Mouse (Mus musculus): ENCODE data around the gene Tmem179. TPM values are rescaled to one million over a fixed set of nuclear protein-coding genes. Genes with fewer than 3 reads are reported as not detected.

Tmem179 gene
- total RNA-seq (2021): 100 to 1,000 TPM; 119 to 130 TPM
- long read RNA-seq, experiment 1, transcript Tmem179-201 (4 exons, 2,380 nt): major isoform, 193 of 220 reads
- long read RNA-seq, experiment 1, partial matches to known transcripts: 1 of 220 reads
- long read RNA-seq, experiment 1, other reads (novel, unspliced or antisense): 26 of 220 reads
- long read RNA-seq, experiment 2, transcript Tmem179-201 (4 exons, 2,380 nt): major isoform, 248 of 285 reads
- long read RNA-seq, experiment 2, partial matches to known transcripts: 2 of 285 reads
- long read RNA-seq, experiment 2, other reads (novel, unspliced or antisense): 35 of 285 reads

DNA sequence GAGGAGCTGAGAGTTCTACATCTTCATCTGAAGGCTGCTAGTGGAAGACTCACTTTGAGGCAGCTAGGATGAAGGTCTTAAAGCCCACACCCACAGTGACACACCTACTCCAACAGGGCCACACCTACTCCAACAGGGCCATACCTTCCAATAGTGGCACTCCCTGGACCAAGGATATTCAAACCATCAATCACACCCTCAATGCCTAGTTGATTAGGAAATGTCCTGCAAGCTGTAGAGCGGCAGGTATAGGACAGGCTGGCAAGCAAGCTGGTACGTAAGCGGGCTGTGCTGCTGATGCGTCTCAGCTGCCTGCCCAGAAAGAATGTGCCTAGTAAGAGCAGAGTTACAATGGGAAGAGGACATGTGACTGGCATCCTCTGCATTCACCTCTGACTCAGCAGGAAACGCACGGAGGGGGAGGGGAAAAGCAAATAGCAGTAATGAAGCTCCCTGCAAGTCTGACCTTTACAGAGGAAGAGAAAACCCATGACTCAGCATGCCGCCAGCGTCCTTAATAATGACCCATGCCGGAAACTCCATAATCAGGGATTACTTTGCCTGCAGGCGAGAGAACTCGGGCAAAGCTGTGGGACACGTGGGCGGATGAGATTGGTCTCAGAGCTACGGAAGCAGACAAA is at the start of gene Tmem179:
TSS of gene Tmem179 (minus strand) at position 51 of the 641 bp plus-strand sequence.
- DNase-seq (ENCODE audit: low spot score in 2 of 2): no peak

DNA sequence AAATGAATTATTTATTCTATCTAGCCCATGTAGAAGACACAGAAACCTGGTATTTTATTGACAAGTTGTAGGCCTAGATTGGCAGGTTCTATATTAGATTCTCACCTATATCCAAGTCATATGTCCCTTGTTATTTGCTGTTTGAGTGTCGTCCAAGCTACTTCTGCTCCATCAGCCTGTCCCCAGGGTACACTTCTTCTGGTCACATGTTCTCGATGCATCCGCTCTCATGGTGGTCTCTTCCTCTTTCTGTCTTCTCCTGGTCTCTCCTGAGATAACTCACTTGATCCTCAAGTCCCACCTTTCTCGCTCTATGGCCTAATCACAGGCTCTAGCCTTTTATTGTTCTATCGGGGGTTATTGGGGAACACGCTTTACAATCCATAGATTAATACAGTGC is 46.5 kb upstream of the Tmem179 start:
- DNase-seq (ENCODE audit: low spot score in 2 of 2): no peak

DNA sequence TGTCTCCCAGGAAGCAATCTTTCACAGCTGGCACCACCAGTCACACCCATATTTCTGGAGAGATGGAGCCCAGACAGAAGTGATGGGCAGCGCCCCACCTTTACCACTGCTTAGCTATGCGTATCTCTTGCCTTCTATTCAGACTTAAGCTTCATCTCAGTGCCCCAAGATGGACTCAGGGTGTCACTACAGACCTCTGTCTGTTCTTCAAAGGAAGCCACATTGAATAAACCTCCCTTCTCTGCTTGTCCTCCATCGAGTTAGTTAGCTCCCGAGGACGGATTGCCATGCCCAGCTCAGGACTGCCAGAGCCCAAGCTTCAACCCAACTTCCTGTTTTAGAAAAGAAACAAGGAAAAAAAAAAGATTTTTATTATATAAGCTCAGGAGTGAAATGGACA is 45.9 kb upstream of the Tmem179 start:
- no peak for DNase-seq (ENCODE audit: low spot score in 2 of 2)

DNA sequence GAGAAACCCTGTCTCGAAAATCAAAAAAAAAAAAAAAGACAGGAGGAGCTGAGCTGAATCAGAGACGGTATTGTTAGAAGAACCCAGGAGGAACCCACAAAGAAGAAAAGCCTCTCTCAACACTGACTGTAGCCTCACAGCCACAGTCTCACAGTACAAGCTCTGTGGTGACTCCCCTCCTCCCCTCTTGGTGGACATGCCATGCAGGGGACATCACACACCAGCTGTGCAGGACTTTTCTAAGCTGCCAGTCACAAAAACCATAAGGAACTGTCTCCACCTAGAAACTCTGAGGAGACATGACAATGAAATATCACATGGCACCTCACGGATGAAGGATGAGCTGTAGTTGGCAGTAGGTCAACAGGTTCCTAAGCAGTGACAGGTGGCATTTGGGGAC is 44.6 kb upstream of the Tmem179 start:
- DNase-seq (ENCODE audit: low spot score in 2 of 2): no peak

DNA sequence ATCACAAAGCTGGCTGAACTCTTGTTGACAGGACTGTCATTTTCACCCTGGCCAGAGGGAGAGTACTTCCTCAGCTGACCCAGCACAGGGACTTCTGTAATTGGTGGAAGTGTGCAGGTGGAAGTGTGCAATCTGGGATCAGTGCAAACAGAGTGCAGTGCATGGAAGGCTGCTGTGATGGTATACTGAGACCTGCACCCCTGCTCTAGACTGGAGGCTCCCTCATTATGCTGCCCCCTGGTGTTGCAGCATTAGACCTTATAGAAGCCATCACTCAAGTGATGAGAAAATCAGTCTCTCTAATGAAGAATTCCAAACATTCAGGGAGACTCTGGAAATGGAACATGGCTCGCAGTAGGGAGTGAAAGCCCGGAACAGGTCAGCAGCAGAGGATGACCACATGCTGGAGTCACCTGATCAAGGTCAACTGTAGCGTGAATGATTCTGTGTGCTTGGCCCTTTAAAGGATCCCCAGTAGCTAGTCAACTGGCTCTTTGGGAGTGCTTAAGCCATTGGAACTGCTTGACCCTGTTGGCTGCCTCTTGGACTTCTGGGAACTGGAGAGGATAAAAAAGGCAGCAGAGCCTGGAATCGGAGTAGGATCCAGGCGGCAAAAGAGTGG is 43.7 kb upstream of the Tmem179 start:
- DNase-seq (ENCODE audit: low spot score in 2 of 2): no peak

DNA sequence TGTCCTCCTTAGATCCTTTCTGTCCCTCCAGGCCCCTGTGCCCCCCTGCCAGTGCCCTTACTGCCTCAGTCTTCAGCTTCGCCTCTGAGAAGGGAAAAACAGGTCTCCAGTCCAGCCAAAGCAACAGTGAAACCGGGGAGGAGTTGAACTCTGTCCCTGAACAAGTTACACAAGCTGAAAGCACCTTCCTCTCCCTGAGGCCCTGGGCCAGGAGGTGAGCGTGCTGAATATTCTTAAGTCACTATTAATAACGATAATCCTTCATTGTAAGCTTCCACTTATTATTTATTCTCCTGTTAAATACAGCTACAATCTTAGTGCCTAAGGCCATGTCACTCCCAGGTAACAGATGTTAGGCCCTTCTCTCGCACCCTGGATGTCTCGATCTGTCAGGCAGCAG is 43.1 kb upstream of the Tmem179 start:
- no peak for DNase-seq (ENCODE audit: low spot score in 2 of 2)

DNA sequence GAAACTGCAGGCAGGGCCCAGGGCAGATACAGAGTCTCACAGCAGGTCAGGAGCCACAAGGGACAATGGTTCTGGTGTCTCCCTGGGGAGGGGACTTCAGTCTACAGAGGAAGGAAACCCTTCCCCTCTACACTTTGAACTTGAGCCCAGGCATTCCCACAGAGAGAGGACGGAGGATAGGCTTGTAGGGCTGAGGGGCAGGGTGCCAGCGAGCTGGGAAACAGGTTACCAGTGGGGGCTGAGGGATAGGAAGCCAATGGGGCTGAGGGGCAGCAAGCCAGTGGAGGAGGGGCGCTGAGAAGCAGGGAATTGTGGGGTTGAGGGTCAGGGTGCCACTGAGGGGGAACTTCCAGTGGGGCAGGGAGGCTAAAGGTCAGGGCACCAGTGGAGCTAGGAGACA is 42.7 kb upstream of the Tmem179 start:
- no peak for DNase-seq (ENCODE audit: low spot score in 2 of 2)

DNA sequence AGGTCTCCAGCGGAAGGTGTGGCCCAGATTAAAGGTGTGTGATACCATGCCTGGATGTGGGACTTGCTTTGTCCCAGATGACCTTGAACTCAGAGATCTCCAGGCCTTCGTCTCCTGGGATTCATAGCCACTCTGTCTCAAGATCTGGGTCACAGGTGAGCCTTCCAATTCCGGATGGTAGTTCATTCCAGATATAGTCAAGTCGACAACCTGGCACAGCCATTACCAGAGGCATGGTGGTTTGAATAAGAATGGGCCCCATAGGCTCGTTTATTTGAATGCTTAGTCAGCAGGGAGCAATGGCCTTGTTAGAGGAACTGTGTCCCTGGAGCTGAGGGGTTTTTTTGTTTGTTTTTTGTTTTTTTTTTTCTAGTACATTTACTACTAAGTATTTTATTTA is 40.7 kb upstream of the Tmem179 start:
- DNase-seq (ENCODE audit: low spot score in 2 of 2): no peak

DNA sequence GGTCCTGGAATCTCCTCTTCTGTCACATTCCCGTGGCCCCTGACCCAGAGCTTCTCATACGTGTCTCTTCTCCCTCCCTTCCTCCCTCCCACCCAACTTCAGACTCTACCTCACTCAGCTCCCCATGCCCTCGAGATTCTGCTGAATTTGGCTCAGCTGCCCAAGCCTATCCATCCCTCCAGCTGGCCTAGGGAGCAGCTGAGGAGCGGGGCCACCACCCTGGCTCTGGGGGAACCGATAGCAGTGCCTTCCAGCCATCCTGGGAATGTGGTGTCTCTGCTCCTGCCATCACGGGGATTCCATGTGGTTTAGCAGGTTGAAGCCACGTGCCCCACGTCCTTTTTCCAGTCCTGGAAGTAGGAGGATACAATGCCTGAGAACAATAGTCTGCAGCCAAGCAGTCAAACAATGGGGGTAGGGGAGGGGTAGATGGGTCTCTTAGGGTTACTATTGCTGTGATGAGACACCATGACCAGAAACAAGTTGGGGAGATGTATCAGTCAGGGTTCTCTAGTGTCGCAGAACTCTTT is 40.0 kb upstream of the Tmem179 start:
- no peak for DNase-seq (ENCODE audit: low spot score in 2 of 2)

DNA sequence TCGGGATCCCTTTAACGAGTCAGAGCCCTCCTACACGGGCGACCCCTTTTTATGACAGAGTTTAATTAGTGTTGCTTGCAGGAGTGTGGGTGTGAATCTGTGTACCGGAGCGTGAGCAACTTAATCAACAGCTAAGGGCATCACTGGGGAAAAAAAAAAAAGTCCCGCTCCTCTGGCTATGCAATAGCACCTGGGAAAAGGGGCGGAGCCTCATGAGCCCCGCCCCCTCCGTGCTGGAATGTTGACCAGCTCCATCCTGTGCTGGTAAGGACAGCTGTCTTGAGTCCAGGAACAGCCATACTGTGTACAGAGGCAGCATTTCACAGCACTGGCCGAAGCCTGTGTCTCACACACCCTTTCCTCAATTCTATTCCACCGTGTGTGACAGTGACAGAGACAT is 38.4 kb upstream of the Tmem179 start:
- no peak for DNase-seq (ENCODE audit: low spot score in 2 of 2)

DNA sequence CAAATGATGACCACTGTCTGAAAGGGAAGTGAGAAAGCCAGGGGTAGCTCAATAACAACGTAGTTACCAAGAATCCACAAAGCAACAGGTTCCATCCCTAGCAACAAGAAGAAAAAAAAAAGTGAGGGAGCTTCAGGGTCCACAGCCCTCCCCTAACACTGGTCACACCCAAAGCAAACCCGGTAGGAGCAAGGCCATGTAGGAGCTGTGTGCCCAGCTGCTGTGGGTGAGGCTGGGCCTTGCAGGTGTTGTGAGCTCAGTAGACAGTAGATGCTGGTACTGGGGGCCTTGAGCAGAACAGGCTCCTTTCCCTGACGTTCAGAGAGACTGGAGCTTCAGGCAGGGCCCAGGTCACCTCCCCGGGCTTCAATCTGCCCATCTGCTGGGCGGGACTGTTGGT is 36.0 kb upstream of the Tmem179 start:
- no peak for DNase-seq (ENCODE audit: low spot score in 2 of 2)

DNA sequence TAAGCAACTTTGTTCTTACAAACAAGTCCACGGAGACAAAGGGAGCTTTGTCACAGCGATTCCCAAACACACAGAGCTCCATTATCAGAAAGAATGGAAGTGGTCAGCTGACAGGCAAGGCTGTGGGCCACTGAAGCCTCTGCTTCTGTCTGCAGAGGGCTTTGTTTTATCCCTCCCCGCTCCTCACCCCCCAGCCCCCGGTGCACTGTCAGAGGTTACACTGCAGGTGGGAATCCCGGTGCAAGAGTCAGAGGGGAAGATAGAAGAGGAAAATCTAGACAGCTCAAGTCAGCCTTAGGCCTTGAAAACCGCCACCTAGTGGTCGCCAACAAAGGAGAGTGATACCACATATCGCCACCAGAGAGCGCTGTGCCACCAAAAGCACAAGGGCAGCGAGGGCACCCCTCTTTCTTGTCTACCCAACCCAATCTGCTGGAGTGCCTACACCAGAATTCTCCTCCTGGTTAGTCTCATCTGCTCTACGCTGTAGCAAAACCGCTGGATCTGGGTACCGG is 35.4 kb upstream of the Tmem179 start:
- peak; percentile 94 to 97 for DNase-seq (ENCODE audit: low spot score in 2 of 2)

DNA sequence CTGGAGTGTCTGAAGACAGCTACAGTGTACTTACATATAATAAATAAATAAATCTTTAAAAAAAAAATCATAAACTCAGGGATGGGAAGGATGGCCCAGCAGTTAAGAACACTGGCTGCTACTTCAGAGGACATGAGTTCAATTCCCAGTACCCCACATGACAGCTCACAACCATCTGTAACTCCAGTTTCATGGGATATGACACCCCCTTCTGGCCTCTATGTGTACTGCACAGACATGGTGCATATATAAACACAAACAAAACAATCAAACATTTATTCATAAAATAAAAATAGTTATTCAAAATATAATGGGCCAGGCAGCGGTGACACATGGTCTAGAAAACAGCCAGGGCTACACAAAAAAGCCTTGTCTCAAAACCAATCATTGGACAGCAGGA is 32.7 kb upstream of the Tmem179 start:
- DNase-seq (ENCODE audit: low spot score in 2 of 2): no peak

DNA sequence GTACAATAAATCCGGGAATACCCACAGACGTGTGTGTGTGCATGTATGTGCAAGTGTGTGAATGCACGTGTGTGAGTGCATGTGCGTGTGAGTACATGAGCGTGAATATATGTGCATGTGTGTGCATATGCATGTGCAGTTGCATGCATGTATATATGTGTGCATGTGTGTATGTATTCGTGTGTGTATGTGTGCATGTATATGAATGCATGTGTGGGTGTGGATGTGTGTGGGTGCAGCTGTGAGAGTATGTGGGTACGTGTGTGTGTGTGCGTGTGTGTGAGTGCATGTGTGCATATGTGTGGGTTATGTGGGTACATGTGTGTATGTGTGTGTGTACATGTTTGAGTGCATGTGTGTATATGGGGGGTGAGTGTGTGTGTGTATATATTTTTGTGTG is 29.6 kb upstream of the Tmem179 start:
- no peak for DNase-seq (ENCODE audit: low spot score in 2 of 2)

DNA sequence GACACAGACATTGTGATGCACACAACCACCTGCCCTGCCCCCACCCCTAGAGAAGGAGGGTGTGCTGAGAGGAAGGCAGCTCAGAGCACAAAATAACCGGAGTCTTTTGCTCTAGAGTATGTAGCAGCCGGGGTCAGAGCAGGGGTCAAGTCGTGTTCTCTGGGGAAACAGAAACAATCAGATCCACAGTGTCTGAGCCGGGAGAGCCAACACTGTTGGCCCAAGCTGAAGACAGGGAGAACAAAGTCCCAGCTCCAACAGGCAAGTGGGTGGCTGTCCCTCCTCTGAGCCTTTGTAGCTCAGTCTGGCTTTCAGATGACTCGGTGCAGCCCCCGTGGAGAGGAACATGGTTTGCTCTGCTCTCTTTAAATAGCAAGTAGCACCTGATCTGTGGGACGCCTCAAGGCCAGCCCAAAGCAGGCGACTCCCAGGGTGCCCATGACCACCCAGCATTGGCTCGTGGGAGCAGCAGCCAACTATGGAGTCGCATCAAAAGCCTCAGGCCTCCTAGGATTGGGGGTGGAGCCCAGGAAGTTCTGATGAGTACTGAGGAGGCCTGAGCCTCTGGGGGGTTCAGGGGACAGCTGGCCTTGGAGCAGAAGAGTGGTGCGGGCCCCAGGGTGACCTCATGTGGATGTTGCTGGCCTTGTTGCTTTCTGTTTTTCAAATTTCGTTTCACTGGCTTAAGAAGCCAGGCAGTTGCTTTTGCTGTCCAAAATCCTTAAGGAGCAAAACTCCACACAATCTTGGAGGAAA is 28.6 kb upstream of the Tmem179 start:
- DNase-seq (ENCODE audit: low spot score in 2 of 2): no peak

DNA sequence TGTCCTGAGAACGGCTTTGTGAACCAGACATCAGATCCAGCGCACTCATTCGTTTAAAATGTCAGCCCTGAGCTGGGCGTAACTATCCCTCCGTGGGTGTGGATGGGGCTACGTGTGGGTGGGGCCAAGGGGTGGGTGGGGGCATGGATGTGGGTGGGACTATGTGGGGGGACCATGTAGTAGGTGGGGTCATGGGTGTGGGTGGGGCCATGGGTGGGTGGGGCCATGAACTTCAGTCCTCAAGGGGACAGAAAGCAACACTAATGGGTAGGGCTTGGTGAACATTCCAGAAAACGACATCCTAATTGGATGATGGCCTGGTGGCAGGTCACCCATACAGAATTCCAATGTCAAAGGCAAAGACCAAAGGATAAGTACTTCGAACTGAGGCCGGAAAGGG is 27.4 kb upstream of the Tmem179 start:
- no peak for DNase-seq (ENCODE audit: low spot score in 2 of 2)

DNA sequence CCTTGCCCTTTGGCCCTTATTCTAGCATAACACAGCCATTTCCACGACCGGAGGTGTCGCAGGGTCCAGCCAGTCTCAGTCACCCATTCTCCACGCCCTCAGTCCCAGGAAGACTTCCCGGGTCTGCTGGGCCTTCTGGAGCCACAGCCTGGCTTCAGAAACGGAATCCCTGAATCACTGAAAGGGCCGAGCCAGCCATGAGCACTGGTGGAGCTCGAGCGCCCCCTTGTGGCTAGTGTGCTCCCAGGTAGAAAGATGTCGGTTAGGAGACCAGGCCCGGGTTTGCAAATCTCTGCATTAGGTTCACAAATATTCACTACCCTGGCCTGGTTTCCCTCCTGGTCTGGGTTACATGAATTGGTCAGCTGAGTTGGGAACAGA is 26.4 kb upstream of the Tmem179 start:
- DNase-seq (ENCODE audit: low spot score in 2 of 2): peak; percentile 92 to 93

DNA sequence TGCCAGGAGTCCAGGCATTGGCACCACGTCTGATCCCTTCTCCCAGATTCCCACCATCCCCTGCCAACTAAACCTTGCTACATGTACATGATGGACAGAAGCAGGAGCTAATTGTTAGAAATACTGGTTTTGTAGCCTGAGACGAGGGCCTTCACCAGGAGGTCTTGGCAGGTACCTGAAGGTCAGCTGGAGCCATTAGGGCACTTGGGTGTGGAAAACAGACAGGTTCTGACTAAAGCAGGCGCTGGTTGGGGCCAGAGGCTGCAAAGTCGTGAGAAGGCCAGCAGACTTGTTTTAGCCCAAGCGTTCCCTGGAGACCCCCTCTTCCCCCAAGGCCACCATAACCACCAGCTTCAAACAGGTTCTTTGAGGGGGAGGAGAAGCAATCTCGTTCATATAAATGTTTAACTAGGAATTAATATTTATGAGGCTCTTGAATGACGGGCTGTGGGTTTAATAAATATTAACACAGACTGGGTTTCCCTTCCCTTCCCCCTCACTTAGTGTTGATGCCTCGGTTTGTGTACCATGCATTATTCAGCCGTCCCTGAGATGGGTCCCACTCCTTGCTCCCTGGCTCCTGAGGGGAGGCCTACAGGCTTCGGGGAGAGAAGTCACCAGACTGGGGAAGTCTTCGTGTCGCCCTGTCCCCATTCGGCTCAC is 25.8 kb upstream of the Tmem179 start:
- peak in 1 of 2 experiments; percentile 18 for DNase-seq (ENCODE audit: low spot score in 2 of 2)

DNA sequence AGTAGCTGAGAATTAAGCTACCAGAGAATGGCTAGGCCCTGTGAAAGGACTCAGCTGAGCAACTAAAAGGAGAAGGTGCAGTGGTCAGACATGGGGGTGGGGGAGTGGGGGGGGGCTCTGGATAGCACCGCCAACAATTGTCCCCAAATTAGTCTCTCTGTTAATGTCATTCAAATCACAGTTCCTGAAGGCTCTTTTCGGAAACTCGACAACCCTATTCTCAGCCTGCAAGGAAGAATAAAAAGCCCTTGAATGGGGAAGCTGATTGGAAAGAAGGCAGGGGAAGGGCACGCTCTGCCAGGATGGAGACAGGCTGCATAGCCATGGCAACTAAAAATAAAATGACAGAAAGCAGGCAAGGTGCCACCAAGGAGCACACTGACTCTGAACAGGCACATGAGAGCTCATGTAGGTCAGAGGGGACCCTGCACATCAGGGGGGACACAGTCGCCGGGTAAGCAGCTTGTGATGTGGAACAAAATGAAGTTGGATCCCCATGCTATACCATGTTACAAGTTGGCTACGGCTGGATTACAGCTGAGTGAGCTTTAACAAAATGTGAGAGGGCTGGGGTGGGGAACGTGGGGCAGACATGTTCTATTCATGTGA is 25.0 kb upstream of the Tmem179 start:
- DNase-seq (ENCODE audit: low spot score in 2 of 2): peak; percentile 36 to 66

DNA sequence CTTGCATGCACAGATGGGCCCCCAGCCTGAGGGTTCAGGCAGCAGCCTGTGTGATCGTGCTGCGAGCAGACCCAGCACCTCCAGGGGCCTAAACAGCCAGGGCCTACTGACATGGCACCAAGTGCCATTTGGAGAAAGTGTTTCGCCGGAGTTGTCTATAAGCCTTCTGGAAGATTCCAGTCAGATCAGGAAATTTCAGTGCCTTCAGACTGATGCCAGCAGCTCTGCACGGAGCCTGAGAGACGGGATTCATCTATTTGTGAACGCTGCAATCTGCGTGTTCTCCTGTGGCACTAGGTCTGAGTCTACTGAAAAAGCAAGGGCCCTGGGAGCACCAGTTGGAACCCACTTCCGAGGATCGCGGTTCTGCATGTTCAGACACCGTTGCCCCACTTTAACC is 23.8 kb upstream of the Tmem179 start:
- peak in 1 of 2 experiments; percentile 14 for DNase-seq (ENCODE audit: low spot score in 2 of 2)

Measured in layer of hippocampus, postnatal 14 days (tissue).